Mouse (Mus musculus) urinary bladder, postnatal 0 days (tissue): ENCODE data around the gene Mrpl20. TPM values are rescaled to one million over a fixed set of nuclear protein-coding genes. Genes with fewer than 3 reads are reported as not detected.

ENCODE experiments used
- microRNA-seq: library from miRNA; unstranded; fragments of <30 nt; microRNA quantifications from one replicate; pipeline ENCODE4, GENCODE M21; 2016
- polyA plus RNA-seq: library from polyadenylated mRNA; unstranded; fragments of >200 nt; fragmentation: Nextera tagmentation; extraction: Ambion mirVana; gene quantifications from 2 replicates; pipeline ENCODE4 v1.2.1, GENCODE M21; 2015

Gene Mrpl20
- polyA plus RNA-seq, result 437 and 466 TPM in 2 replicates

DNA sequence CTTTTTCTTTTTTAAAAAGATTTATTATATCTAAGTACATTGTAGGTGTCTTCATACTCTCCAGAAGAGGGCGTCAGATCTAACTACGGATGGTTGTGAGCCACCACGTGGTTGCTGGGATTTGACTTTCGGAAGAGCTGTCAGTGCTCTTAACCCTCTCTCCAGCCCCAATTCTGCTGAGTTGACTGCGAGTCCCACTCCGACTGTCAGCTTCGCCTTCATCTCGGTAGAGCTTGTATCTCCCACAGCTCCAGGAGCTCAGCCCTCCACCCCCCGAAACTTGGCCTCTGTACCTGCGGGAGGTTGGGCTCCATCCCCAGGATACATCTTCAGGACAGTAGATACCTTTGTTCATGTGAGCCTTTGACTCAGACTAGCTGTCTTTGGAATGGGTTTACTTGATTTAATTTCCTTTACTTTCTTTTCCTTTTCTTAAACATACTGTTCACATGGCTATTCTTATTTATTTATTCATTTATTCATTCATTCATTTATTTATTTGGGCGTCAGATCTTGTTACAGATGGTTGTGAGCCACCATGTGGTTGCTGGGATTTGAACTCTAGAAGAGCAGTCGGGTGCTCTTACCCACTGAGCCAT lies at the start of gene Mrpl20:
TSS of gene Mrpl20 (plus strand) at position 138 of the 599 bp plus-strand sequence.

DNA sequence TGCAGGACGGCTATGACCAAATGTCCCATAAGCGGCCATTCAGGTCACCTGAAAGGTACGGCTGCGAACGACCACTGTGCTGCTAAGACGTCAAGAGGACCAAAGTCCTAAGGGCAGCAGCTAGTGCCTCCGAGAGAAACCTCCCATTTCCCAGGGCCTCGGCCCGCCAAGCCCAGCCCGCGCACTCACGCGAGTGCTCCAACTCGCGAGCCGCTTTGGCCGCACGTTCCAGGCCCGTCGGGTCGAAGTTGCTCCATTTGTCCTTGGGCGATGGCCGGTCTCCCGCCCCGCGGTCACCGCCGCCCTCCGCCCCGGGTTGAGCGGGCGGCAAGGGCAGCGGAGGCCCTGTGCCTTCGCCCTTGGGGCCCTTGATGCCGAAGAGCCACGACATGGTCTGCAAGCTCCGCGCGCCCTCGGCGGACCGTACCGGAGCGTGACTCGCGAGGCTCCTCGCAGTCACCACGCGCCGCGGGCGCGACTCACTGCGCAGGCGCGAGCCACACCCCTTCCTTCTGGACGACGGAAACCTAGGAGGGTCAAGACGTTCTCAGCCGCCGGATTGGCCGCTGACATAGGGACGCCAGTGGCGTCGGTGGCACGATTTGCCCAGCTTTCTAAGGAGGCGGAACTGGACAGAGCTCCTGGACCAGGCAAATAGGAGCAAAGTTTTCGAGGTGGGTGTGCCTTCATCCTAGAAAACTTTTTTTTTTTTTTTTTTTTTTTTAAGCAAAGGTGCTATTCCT lies 41.9 kb upstream of the Mrpl20 start, which contains the start of gene Atad3a:
TSS of gene Atad3a (minus strand) at position 481 of the 743 bp plus-strand sequence.

DNA sequence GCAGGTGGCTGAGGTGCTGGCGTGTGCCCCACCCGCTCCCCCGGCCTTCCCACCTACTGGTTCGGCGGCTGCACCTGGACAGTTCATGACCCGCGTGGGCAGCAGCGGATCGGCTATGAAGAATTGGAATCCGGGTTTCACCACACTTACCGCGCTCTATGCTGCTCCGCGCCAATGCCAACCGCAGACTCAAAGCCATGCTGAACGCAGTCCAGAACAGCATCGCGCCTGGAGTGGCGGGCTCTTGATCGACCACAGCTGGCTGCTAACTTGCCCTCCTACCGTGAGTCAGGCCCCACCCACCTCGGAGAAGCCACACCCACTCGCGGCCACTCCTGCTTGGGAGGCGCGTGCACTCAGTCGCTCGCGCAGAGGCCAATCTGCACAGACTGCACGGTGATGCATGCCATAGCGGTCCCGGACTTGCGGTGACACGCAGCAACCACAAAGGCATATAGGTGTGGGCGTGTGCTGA lies 28.4 kb upstream of the Mrpl20 start, which contains the start of gene Vwa1:
TSS of gene Vwa1 (minus strand) at position 419 of the 475 bp plus-strand sequence.

DNA sequence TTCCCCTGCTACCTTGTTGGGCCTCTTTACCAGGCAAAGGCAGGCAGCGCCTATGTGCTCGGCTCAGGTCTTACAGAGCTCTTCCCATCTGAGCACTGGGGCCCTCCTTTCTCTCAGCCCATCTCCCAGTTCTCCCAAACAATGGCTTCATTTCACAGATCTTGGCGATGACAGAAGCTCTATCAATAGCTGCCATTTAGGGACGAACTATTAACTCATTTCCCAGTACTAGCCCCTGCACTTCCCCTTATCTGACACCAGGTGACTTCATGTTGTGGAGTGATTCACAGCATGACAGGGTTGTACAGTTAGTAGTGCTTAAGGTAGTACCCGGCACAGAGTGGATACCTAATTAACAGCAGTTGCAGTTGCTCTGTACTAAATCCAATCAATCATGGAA lies 16.9 kb upstream of the Mrpl20 start, which contains the start of gene Tmem88b:
TSS of gene Tmem88b (minus strand) at position 56 of the 400 bp plus-strand sequence.

DNA sequence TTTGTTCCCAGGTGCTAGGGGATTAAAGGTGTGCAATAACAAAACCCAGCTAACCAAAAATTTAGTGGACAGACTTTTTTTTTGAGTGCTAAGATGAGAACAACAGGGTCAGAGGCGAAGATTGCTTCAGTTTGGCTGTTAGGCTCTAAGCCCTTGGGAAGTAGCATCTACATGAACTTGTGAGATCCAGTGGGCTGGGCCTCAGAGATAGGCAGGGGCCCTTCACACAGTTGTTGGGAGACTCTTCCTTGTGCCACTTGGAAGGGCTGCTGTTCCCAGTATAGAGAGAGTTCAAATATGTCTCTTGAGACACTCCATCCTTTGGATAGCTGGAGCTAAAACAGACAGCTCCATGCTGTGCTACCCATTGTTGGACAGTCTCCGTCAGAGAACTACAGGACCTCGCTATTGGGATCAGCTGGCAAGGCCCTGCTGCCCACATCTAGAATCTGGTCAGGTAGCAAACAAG lies 12.6 kb upstream of the Mrpl20 start, which contains the start of gene Ankrd65:
TSS of gene Ankrd65 (plus strand) at position 419 of the 469 bp plus-strand sequence.

DNA sequence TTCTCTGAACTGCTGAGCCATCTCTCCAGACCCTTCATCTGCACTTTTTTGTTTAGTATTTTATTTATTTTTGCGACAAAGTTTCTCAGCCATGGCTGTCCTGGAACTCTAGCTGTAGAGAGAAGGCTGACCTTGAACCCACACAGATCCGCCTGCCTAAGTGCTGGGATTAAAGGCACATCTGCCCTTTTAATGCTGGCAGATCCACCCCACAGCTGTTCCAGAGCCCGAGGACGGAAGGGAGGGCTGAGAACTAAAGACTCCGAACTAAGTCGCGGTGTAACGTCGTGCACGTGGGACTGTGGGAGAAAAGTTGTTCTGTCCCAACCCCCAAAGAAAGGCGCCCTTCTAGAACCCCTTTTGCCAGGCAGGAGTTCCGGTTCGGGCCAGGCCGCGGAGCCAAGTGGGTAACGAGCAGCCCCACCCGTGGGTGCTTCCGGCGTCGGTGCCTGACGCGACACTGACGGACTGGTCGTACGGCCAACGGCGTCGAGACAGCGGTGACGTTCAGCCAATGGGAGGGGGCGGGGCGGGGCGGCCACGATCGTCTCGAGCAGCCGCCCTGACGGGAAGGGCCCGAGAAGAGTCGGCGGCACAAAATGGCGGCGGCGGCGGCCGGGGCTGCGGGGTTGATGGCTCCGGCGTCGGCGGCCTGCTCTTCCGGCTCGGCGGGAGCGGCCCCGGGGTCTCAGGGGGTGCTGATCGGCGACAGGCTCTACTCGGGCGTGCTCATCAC lies 9.4 kb downstream of the Mrpl20 start, which contains the start of gene Ccnl2:
TSS of gene Ccnl2 (plus strand) at position 561 of the 736 bp plus-strand sequence.

DNA sequence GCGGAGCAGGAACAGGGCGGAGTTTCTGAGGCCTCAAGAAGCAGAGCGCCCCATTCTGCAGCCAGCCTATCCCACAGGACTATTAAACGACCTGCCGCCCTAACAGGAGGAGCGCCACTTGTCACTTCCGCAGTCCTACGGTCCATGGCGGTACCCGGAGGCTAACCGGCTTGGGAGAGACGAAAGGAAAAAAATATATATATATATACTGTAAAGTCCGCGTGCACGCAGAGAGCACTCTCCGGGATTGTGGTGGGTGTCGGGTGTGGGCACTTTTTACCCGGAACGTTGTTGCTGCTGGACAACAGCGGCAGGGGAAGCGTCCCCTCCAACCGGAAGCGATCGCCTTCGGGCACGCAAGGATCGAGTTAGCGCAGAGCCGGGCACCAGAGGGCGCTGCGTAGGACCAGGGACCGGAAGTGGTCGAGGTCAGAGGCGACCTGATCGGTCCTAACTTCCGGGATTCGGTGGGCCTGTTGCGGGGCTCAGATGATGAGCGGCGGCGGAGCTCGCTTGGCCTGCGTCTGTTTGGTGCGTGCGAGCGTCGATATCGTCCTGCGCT lies 28.6 kb downstream of the Mrpl20 start, which contains the start of gene Aurkaip1:
TSS of gene Aurkaip1 (plus strand) at position 68 of the 562 bp plus-strand sequence.

DNA sequence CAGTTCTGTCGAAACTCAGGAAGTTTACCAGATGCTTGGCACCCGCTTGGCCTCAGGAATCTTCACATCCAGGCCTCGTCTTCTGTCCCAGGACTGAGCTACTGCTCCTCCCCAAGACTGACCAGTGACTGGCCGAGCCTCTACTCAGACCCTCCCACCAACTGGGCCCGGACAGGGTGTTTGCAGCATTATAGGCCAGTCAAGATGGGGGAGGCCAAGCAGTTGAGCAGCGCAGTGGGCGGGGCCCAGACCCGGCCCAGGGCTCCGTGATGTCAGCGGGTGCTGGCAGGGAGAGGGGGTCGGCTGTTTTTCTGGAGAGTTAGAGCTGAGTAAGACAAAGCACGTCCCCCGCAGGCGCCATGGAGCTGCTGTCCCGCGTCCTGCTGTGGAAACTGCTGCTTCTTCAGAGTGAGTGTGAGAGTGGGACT lies 36.8 kb downstream of the Mrpl20 start, which contains the start of gene Mxra8:
TSS of gene Mxra8 (plus strand) at position 198 of the 428 bp plus-strand sequence.

DNA sequence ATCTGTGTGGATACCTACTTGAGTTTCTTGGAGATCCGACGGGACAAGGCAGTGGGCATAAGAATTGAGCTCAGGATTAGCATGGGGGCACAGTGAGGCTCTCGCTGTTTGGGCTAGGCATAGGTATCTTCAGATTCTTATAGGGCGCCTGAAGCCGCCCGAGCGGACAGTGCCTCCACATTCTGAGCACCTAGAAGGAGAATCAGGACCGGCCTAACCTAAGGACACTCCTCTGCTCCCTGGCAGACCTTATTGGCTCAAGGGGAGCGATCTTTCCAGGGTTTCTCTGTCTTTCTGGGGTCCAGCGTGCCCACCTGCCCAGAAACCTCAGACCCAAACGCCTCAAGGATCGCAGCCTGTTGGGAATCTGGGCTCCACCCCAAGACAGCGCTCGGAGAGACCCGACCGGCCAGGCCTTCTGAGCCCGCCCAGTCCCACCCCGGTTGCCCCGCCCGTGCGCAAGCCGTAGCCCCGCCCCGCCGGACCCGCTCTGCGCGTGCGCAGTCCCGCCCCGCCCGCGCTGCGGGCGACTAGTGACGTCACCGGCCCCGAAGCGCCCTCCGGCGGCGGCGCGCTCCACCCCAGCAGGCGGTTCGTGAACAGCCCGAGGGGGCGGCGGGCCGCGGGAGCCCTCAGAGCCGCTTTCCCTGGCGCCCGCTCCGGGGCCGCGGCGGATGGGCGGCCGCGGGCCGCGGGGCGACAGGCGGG lies 44.3 kb downstream of the Mrpl20 start, which contains the start of gene Dvl1:
TSS of gene Dvl1 (plus strand) at position 532 of the 708 bp plus-strand sequence.

Small RNA genes lying within 50 kb of the gene (microRNA-seq; reads per million reads assigned to microRNA genes)
- gene Gm27743, result not detected

Other genes with a start within 250 kb of the Mrpl20 start
- 66.8 and 68.5 TPM in 2 replicates for gene Nadk, start 240.5 kb upstream of the Mrpl20 start, polyA plus RNA-seq
- gene Slc35e2, start 201.5 kb upstream of the Mrpl20 start, polyA plus RNA-seq, result 3.1 and 3.8 TPM in 2 replicates
- 45.0 and 53.4 TPM in 2 replicates for gene Cdk11b, start 178.0 kb upstream of the Mrpl20 start, polyA plus RNA-seq
- not detected in 2 replicates for gene Gm10563, start 157.5 kb upstream of the Mrpl20 start, polyA plus RNA-seq
- 143 and 158 TPM in 2 replicates for gene Mmp23, start 149.5 kb upstream of the Mrpl20 start, polyA plus RNA-seq
- 10.8 and 11.4 TPM in 2 replicates for gene Mib2, start 133.7 kb upstream of the Mrpl20 start, polyA plus RNA-seq
- gene Fndc10, start 108.5 kb upstream of the Mrpl20 start, polyA plus RNA-seq, result 10.4 and 10.8 TPM in 2 replicates
- gene Ssu72, start 98.1 kb upstream of the Mrpl20 start, polyA plus RNA-seq, result 133 and 144 TPM in 2 replicates
- 0.35 and 0.58 TPM in 2 replicates for gene Tmem240, start 68.1 kb upstream of the Mrpl20 start, polyA plus RNA-seq
- gene Atad3a, start 41.8 kb upstream of the Mrpl20 start, polyA plus RNA-seq, result 43.9 and 46.1 TPM in 2 replicates
- 47.5 and 51.7 TPM in 2 replicates for gene Vwa1, start 28.2 kb upstream of the Mrpl20 start, polyA plus RNA-seq
- 0.40 and 0.45 TPM in 2 replicates for gene Tmem88b, start 17.0 kb upstream of the Mrpl20 start, polyA plus RNA-seq
- 0.16 and 0.24 TPM in 2 replicates for gene Ankrd65, start 12.4 kb upstream of the Mrpl20 start, polyA plus RNA-seq
- 104 and 106 TPM in 2 replicates for gene Ccnl2, start 9.6 kb downstream of the Mrpl20 start, polyA plus RNA-seq
- gene Aurkaip1, start 28.4 kb downstream of the Mrpl20 start, polyA plus RNA-seq, result 119 and 125 TPM in 2 replicates
- gene Mxra8, start 36.8 kb downstream of the Mrpl20 start, polyA plus RNA-seq, result 126 and 133 TPM in 2 replicates
- gene Dvl1, start 44.5 kb downstream of the Mrpl20 start, polyA plus RNA-seq, result 5.5 and 8.2 TPM in 2 replicates
- gene Tas1r3, start 60.5 kb downstream of the Mrpl20 start, polyA plus RNA-seq, result 0.12 and 0.15 TPM in 2 replicates
- 11.3 and 12.5 TPM in 2 replicates for gene Cptp, start 66.6 kb downstream of the Mrpl20 start, polyA plus RNA-seq
- 27.6 and 27.8 TPM in 2 replicates for gene Ints11, start 66.7 kb downstream of the Mrpl20 start, polyA plus RNA-seq
- 37.0 and 40.7 TPM in 2 replicates for gene Pusl1, start 88.9 kb downstream of the Mrpl20 start, polyA plus RNA-seq
- 9.9 and 10.4 TPM in 2 replicates for gene Acap3, start 88.9 kb downstream of the Mrpl20 start, polyA plus RNA-seq
- gene Ube2j2, start 141.0 kb downstream of the Mrpl20 start, polyA plus RNA-seq, result 69.0 and 72.3 TPM in 2 replicates
- 32.4 and 35.1 TPM in 2 replicates for gene C1qtnf12, start 159.4 kb downstream of the Mrpl20 start, polyA plus RNA-seq
- 9.5 and 10.8 TPM in 2 replicates for gene B3galt6, start 189.8 kb downstream of the Mrpl20 start, polyA plus RNA-seq
- gene Sdf4, start 190.0 kb downstream of the Mrpl20 start, polyA plus RNA-seq, result 117 and 120 TPM in 2 replicates
- 0.46 and 0.61 TPM in 2 replicates for gene Tnfrsf4, start 211.0 kb downstream of the Mrpl20 start, polyA plus RNA-seq
- gene Tnfrsf18, start 223.3 kb downstream of the Mrpl20 start, polyA plus RNA-seq, result 1.2 and 1.8 TPM in 2 replicates